Mouse (Mus musculus) hindbrain, embryonic 15.5 days (tissue): ENCODE measurements at regions not wholly inside any gene's neighbourhood (a gene's known extent, or its start where the extent isn't known, plus 50 kb on each side); places are given as distances from the start of the nearest gene placed in this dataset.

Experiments used
- ATAC-seq: fragments of 200-750 bp; cut with Nextera tagmentation; 2 replicates; pipeline ENCODE4 v1.8.0; 2017; ENCODE audit warnings: low read depth, moderate number of reproducible peaks, moderate TSS enrichment; ENCODE audit not compliant: low FRiP score
- H3K27ac ChIP-seq: fragments of 300-500 bp; sonication (generic); replicated peaks from 2 replicates; pipeline ENCODE4 v1.5.1; 2015; ENCODE audit warnings: mild to moderate bottlenecking, inconsistent platforms
- H3K27me3 ChIP-seq: fragments of 300-500 bp; sonication (generic); 2 replicates; pipeline ENCODE4 v1.6.1; 2015; ENCODE audit warnings: control low read depth, inconsistent platforms
- H3K36me3 ChIP-seq: fragments of 300-500 bp; sonication (generic); 2 replicates; pipeline ENCODE4 v1.6.1; 2015; ENCODE audit warnings: control low read depth, inconsistent platforms
- H3K4me1 ChIP-seq: fragments of 300-500 bp; sonication (generic); replicated peaks from 2 replicates; pipeline ENCODE4 v1.6.1; 2015; ENCODE audit warnings: control low read depth, inconsistent platforms
- H3K4me2 ChIP-seq: fragments of 300-500 bp; sonication (generic); 2 replicates; pipeline ENCODE4 v1.6.1; 2015; ENCODE audit warnings: moderate library complexity, mild to moderate bottlenecking, inconsistent platforms
- H3K4me3 ChIP-seq: fragments of 300-500 bp; sonication (generic); 2 replicates; pipeline ENCODE4 v1.5.1; 2015; ENCODE audit warnings: mild to moderate bottlenecking, inconsistent platforms
- H3K9ac ChIP-seq: fragments of 300-500 bp; sonication (generic); 2 replicates; pipeline ENCODE4 v1.6.1; 2015; ENCODE audit warnings: inconsistent platforms
- H3K9me3 ChIP-seq: fragments of 300-500 bp; sonication (generic); 2 replicates; pipeline ENCODE4 v1.6.1; 2016; ENCODE audit warnings: control low read depth, inconsistent platforms
- WGBS: fragments of 180-500 bp; shearing (Covaris S2); methylation state at CpG from one replicate; pipeline ENCODE4 v1.1.7; 2015; 5-methylcytosine and 5-hydroxymethylcytosine counted together

GRCm38 (mm10) chr7:71023946-71024610 lies 327.2 kb downstream of the Gm10295 start:
- Histone ChIP-seq H3K9me3 (no peaks in the 10 kb centered on the region), H3K9ac (peak overlapping the region; percentile 34; the same call in 1 of the 2 replicates), H3K4me1 (peaks cover 21% of the 10 kb centered on the region), H3K36me3 (no peaks in the 10 kb centered on the region), H3K27me3 (no peaks in the 10 kb centered on the region), H3K4me3 (peak overlapping the region; percentile 34), H3K27ac (peak overlapping the region; percentile 49), H3K4me2 (peak overlapping the region; percentile 66)
- 9% methylated on average over 9 of the region's 9 CpGs for WGBS
- peak; percentile 34; the same call in 1 of the 2 replicates for ATAC-seq

- Histone ChIP-seq H3K4me3 (peak overlapping the region; percentile 34), H3K9ac (peak overlapping the region; percentile 34; the same call in 1 of the 2 replicates), H3K36me3 (no peaks in the 10 kb centered on the region), H3K27ac (peak overlapping the region; percentile 49), H3K4me2 (peak overlapping the region; percentile 66), H3K27me3 (no peaks in the 10 kb centered on the region), H3K9me3 (no peaks in the 10 kb centered on the region), H3K4me1 (peaks cover 21% of the 10 kb centered on the region)
- peak; percentile 84 for ATAC-seq
- 4% methylated on average over 16 of the region's 16 CpGs for WGBS
These were observed 327.9 kb downstream of the Gm10295 start for GRCm38 (mm10) chr7:71023253-71023945.
